ENCODE assay signal across 12 mouse cellular contexts in the genomic region with DNA sequence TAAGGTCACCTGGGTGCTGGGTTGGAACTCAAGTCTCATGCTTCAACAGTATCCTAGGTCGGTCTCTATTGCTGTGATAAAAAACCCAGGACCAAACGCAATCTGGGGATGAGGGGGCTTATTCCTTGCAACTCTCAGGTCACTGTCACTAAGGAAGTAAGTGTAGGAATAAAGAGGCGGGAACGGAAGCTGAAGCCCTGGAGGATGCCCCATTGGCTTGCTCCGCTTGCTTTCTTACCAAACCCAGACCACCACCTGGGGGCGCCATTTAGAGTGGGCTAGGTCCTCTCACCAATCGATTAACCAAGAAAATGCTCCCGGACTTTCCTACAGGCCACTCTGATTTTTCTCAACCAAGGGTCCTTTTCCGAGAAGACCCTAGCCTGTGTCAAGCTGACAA. TPM values are rescaled to one million over a fixed set of nuclear protein-coding genes. Genes with fewer than 3 reads are reported as not detected.
DNase-seq lines count a peak whose midpoint lies in the region; ATAC-seq and TF ChIP-seq lines count a peak whose summit lies in the region.
"Had no signal": no experiment of that assay in that cellular context is flagged by ENCODE, and none has a peak within 500 bp of the region (broad histone marks: within the 10 kb centered on the region; RNA-seq: fewer than 3 reads in every experiment).

No protein-coding gene starts in this region.

- H3K9me3 ChIP-seq in liver, embryonic 11.5 days (ENCODE audit: control insufficient read depth, low read length), result no peaks in the 10 kb centered on the region
- H3K9me3 ChIP-seq: midbrain, embryonic 12.5 days; neural tube, embryonic 13.5 days had no signal

- 87% methylated on average over 9 of the region's 9 CpGs for WGBS in cerebellum, adult 2 months
- WGBS in liver, embryonic 11.5 days, result 84% methylated on average over 9 of the region's 9 CpGs

- no peak overlapping the region for H3K4me2 ChIP-seq in liver, embryonic 11.5 days
- H3K4me2 ChIP-seq: midbrain, embryonic 12.5 days; neural tube, embryonic 13.5 days had no signal

- ATAC-seq in liver, embryonic 11.5 days (replicated peaks; ENCODE audit: low FRiP score), result no peak
- ATAC-seq in granulocyte monocyte progenitor cell, adult 5-6 weeks (replicated peaks; ENCODE audit: poor library complexity, severe bottlenecking), result peak; percentile 51
- no peak for ATAC-seq in inflammation-experienced regulatory T-cells, adult 6 months

- no peak overlapping the region for H3K27ac ChIP-seq in cerebellum, adult 2 months (ENCODE audit: insufficient read depth, low read length)
- no peak overlapping the region for H3K27ac ChIP-seq in liver, embryonic 11.5 days (ENCODE audit: low read depth, low read length)
- H3K27ac ChIP-seq: midbrain, embryonic 12.5 days; neural tube, embryonic 13.5 days had no signal

- no peaks in the 10 kb centered on the region for H3K36me3 ChIP-seq in liver, embryonic 11.5 days (ENCODE audit: control insufficient read depth, insufficient read depth, low read length)

- H3K4me3 ChIP-seq in cerebellum, adult 2 months (replicated peaks; ENCODE audit: insufficient read depth, low read depth, low read length), result no peak overlapping the region
- H3K4me3 ChIP-seq in liver, embryonic 11.5 days (ENCODE audit: low read depth, low read length), result no peak overlapping the region
- H3K4me3 ChIP-seq: midbrain, embryonic 12.5 days; neural tube, embryonic 13.5 days had no signal

- no peaks in the 10 kb centered on the region for H3K27me3 ChIP-seq in cerebellum, adult 2 months (ENCODE audit: control insufficient read depth, insufficient read depth, low read length)
- peaks cover 20% of the 10 kb centered on the region for H3K27me3 ChIP-seq in liver, embryonic 11.5 days (replicated peaks; ENCODE audit: control insufficient read depth, insufficient read depth, low read length)

- TF ChIP-seq POLR2A in cerebellum, adult 2 months (IDR thresholded peaks at IDR 0.05; ENCODE audit: borderline replicate concordance, insufficient read depth, low read length), result no peak

- no peak for DNase-seq in cerebellum, adult 2 months
- no peak for DNase-seq in cerebellum, adult 8-10 months
- DNase-seq in liver, result peak; percentile 53
- DNase-seq in liver, embryonic 11.5 days (ENCODE audit: low spot score), result no peak
- peak; percentile 33 to 41 for DNase-seq in B cell, adult 2 months
- DNase-seq in gastrocnemius, postnatal 14 days, result no peak
- DNase-seq: adrenal gland, postnatal 10 days; gastrocnemius, postnatal 25 days had no signal

- no peak overlapping the region for H3K9ac ChIP-seq in liver, embryonic 11.5 days (ENCODE audit: low read depth, low read length)
- H3K9ac ChIP-seq: midbrain, embryonic 12.5 days; neural tube, embryonic 13.5 days had no signal

- intact Hi-C loops in gastrocnemius, postnatal 14 days (cut with DNase I; ENCODE audit: low total_unique reads), result no loop called here

- TF ChIP-seq CTCF in cerebellum, adult 2 months (IDR thresholded peaks at IDR 0.05; ENCODE audit: borderline replicate concordance, insufficient read depth, low read depth, low read length), result peak; percentile 10; the same call in 1 of the 2 replicates

- H3K4me1 ChIP-seq in cerebellum, adult 2 months (ENCODE audit: control insufficient read depth, insufficient read depth, low read length), result no peaks in the 10 kb centered on the region
- peaks cover 5% of the 10 kb centered on the region; the same call in 1 of the 2 replicates for H3K4me1 ChIP-seq in liver, embryonic 11.5 days (replicated peaks; ENCODE audit: control insufficient read depth, insufficient read depth, low read length)

RNA-seq across cellular contexts. Expression of gene Strn4, which starts 7.8 kb away (rescaled TPM):
- polyA plus RNA-seq in cerebellum, adult 2 months (2012; rRNA removed), result 158 and 160 TPM in 2 replicates
- polyA plus RNA-seq in liver, embryonic 11.5 days (2014; fragmentation: Nextera tagmentation; extraction: Ambion mirVana), result 74.8 and 80.9 TPM in 2 replicates
- 36.8 and 50.4 TPM in 2 replicates for total RNA-seq in granulocyte monocyte progenitor cell, adult 5-6 weeks (2014; fragmentation: Nextera tagmentation)
- total RNA-seq in granulocyte monocyte progenitor cell, adult 5-6 weeks (2017), result 47.0 and 63.5 TPM in 2 replicates
- total RNA-seq in gastrocnemius, postnatal 14 days (2021), result 10 to 100 TPM; 22.6 to 29.3 TPM
- 10 to 100 TPM; 16.1 to 24.1 (median 19.7) TPM for polyA plus RNA-seq in inflammation-experienced regulatory T-cells, adult 6 months (2017; shearing (Covaris generic))

RNA-seq across cellular contexts. Expression of gene Fkrp, which starts 8.6 kb away (rescaled TPM):
- 38.6 and 38.9 TPM in 2 replicates for polyA plus RNA-seq in cerebellum, adult 2 months (2012; rRNA removed)
- polyA plus RNA-seq in liver, embryonic 11.5 days (2014; fragmentation: Nextera tagmentation; extraction: Ambion mirVana), result 20.3 and 22.9 TPM in 2 replicates
- 8.1 and 10.5 TPM in 2 replicates for total RNA-seq in granulocyte monocyte progenitor cell, adult 5-6 weeks (2014; fragmentation: Nextera tagmentation)
- total RNA-seq in granulocyte monocyte progenitor cell, adult 5-6 weeks (2017), result 9.3 and 11.0 TPM in 2 replicates
- 10 to 100 TPM; 24.2 to 25.8 TPM for total RNA-seq in gastrocnemius, postnatal 14 days (2021)
- polyA plus RNA-seq in inflammation-experienced regulatory T-cells, adult 6 months (2017; shearing (Covaris generic)), result 1 to 10 TPM; 5.7 to 9.6 (median 8.9) TPM

RNA-seq across cellular contexts. Expression of gene Slc1a5, which starts 26.8 kb away (rescaled TPM):
- 3.5 and 4.0 TPM in 2 replicates for polyA plus RNA-seq in cerebellum, adult 2 months (2012; rRNA removed)
- polyA plus RNA-seq in liver, embryonic 11.5 days (2014; fragmentation: Nextera tagmentation; extraction: Ambion mirVana), result 58.4 and 67.9 TPM in 2 replicates
- 110 and 118 TPM in 2 replicates for total RNA-seq in granulocyte monocyte progenitor cell, adult 5-6 weeks (2014; fragmentation: Nextera tagmentation)
- 46.4 and 47.2 TPM in 2 replicates for total RNA-seq in granulocyte monocyte progenitor cell, adult 5-6 weeks (2017)
- total RNA-seq in gastrocnemius, postnatal 14 days (2021), result 10 to 100 TPM; 25.4 to 27.0 TPM
- 100 to 1,000 TPM; 134 to 155 (median 155) TPM for polyA plus RNA-seq in inflammation-experienced regulatory T-cells, adult 6 months (2017; shearing (Covaris generic))

RNA-seq across cellular contexts. Expression of gene Prkd2, which starts 34.8 kb away (rescaled TPM):
- polyA plus RNA-seq in cerebellum, adult 2 months (2012; rRNA removed), result 6.5 and 7.5 TPM in 2 replicates
- 7.6 and 8.4 TPM in 2 replicates for polyA plus RNA-seq in liver, embryonic 11.5 days (2014; fragmentation: Nextera tagmentation; extraction: Ambion mirVana)
- total RNA-seq in granulocyte monocyte progenitor cell, adult 5-6 weeks (2014; fragmentation: Nextera tagmentation), result 9.6 and 14.6 TPM in 2 replicates
- total RNA-seq in granulocyte monocyte progenitor cell, adult 5-6 weeks (2017), result 3.4 and 11.9 TPM in 2 replicates
- total RNA-seq in gastrocnemius, postnatal 14 days (2021), result 10 to 100 TPM in 1 of 2 experiments, 1 to 10 TPM in 1; 8.5 to 11.8 TPM
- polyA plus RNA-seq in inflammation-experienced regulatory T-cells, adult 6 months (2017; shearing (Covaris generic)), result 10 to 100 TPM; 38.3 to 51.4 (median 47.1) TPM

Comparison
In these comparisons a context has a peak if more than half of its experiments do, and no peak if none do; other contexts are left out.
1. DNase-seq: peak in liver (single experiment) and B cell, adult 2 months (2 of 2); none in cerebellum, adult 2 months (0 of 2), cerebellum, adult 8-10 months (single experiment), liver, embryonic 11.5 days (single experiment) and gastrocnemius, postnatal 14 days (single experiment).
2. RNA of gene Slc1a5, which starts 26.8 kb away (polyA plus RNA-seq): 134 to 155 TPM in inflammation-experienced regulatory T-cells, adult 6 months and 58.4 to 67.9 TPM in liver, embryonic 11.5 days; 3.5 to 4.0 TPM in cerebellum, adult 2 months; every median in the first group is over 10 times any median in the second.